Mouse (Mus musculus) kidney, embryonic 15.5 days (tissue): ENCODE results near the gene Arl8b. TPM values are rescaled to one million over a fixed set of nuclear protein-coding genes. Genes with fewer than 3 reads are reported as not detected.

Source experiments
- ATAC-seq: fragments of 200-750 bp; cut with Nextera tagmentation; replicated peaks from 2 replicates; pipeline ENCODE4 v1.8.0; 2017; ENCODE audit warnings: moderate TSS enrichment; ENCODE audit not compliant: low FRiP score
- H3K27ac ChIP-seq: fragments of 300-500 bp; sonication (generic); 2 replicates; pipeline ENCODE4 v1.5.1; 2015; ENCODE audit warnings: mild to moderate bottlenecking, inconsistent platforms
- H3K27me3 ChIP-seq: fragments of 300-500 bp; sonication (generic); 2 replicates; pipeline ENCODE4 v1.6.1; 2015; ENCODE audit warnings: inconsistent platforms
- H3K36me3 ChIP-seq: fragments of 300-500 bp; sonication (generic); 2 replicates; pipeline ENCODE4 v1.6.1; 2015; ENCODE audit warnings: inconsistent platforms
- H3K4me1 ChIP-seq: fragments of 300-500 bp; sonication (generic); 2 replicates; pipeline ENCODE4 v1.6.1; 2015; ENCODE audit warnings: inconsistent platforms
- H3K4me2 ChIP-seq: fragments of 300-500 bp; sonication (generic); 2 replicates; pipeline ENCODE4 v1.6.1; 2015; ENCODE audit warnings: moderate library complexity, mild to moderate bottlenecking, inconsistent platforms
- H3K4me3 ChIP-seq: fragments of 300-500 bp; sonication (generic); replicated peaks from 2 replicates; pipeline ENCODE4 v1.5.1; 2015; ENCODE audit warnings: mild to moderate bottlenecking, inconsistent platforms
- H3K9ac ChIP-seq: fragments of 300-500 bp; sonication (generic); 2 replicates; pipeline ENCODE4 v1.6.1; 2015; ENCODE audit warnings: mild to moderate bottlenecking, inconsistent platforms
- H3K9me3 ChIP-seq: fragments of 300-500 bp; sonication (generic); replicated peaks from 2 replicates; pipeline ENCODE4 v1.6.1; 2016; ENCODE audit warnings: inconsistent platforms
- WGBS: fragments of 180-500 bp; shearing (Covaris S2); methylation state at CpG from one replicate; pipeline ENCODE4 v1.1.7; 2015; ENCODE audit warnings: mixed read lengths; 5-methylcytosine and 5-hydroxymethylcytosine counted together
- polyA plus RNA-seq: library from polyadenylated mRNA; unstranded; fragments of >200 nt; fragmentation: Nextera tagmentation; extraction: Ambion mirVana; gene quantifications from 2 replicates; pipeline ENCODE4 v1.2.1, GENCODE M21; 2015

The Arl8b gene
- polyA plus RNA-seq, 1 experiment from 2014 or later: 79.7 TPM

DNA sequence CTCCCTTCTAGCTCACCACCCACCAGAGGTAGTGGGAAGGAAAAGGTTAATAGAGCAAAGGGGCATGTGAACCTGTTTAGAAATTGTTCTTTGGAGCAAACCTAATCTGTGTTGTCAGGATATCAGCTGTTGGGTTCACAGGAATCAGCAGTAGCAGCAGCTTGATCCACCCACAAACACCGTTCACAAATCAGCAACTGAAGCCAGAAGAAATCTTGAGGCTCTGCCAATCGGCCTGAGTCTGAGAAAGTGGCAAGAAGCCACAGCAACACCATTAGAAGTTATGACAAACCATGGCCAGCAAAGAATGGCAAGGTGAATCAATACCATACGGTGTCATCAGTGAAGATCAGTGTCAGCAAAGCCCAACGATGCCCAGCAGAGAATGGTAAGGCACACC, 88.4 kb downstream of the Arl8b start:
- Histone ChIP-seq H3K4me1 (no peaks in the 10 kb centered on the region; the same call in 1 of the 2 replicates), H3K27me3 (no peaks in the 10 kb centered on the region), H3K27ac (no peak overlapping the region), H3K9me3 (no peaks in the 10 kb centered on the region), H3K36me3 (no peaks in the 10 kb centered on the region), H3K9ac (no peak overlapping the region), H3K4me2 (no peak overlapping the region), H3K4me3 (no peak overlapping the region)
- ATAC-seq: no peak
- 89% methylated on average over 4 of the region's 4 CpGs for WGBS

Other genes starting within 250 kb of the Arl8b start
- 15.9 and 16.0 TPM in 2 replicates for gene Bhlhe40, start 122.5 kb upstream of the Arl8b start, polyA plus RNA-seq
- gene Edem1, start 45.5 kb downstream of the Arl8b start, polyA plus RNA-seq: 25.1 TPM in 2 replicates